Mouse (Mus musculus) heart, embryonic 11.5 days (tissue): ENCODE measurements around the gene Wdr61. TPM values are rescaled to one million over a fixed set of nuclear protein-coding genes. Genes with fewer than 3 reads are reported as not detected.
"Not testable (repeated sequence)": the region's sequence is repeated elsewhere in the genome, so short reads cannot be mapped to it uniquely, and the experiment has no call there.

Experiments used
- ATAC-seq: fragments of 200-750 bp; cut with Nextera tagmentation; replicated peaks from 2 replicates; pipeline ENCODE4 v1.8.0; 2017; ENCODE audit warnings: moderate library complexity; ENCODE audit not compliant: insufficient number of reproducible peaks, low FRiP score, low TSS enrichment
- H3K27ac ChIP-seq: fragments of 300-500 bp; sonication (generic); 2 replicates; pipeline ENCODE4 v1.5.1; 2014; ENCODE audit warnings: mild to moderate bottlenecking, low read depth, low read length
- H3K27me3 ChIP-seq: fragments of 300-500 bp; sonication (generic); 2 replicates; pipeline ENCODE4 v1.6.1; 2014; ENCODE audit warnings: mild to moderate bottlenecking, low read length, mixed read lengths; ENCODE audit not compliant: control insufficient read depth, insufficient read depth
- H3K36me3 ChIP-seq: fragments of 300-500 bp; sonication (generic); 2 replicates; pipeline ENCODE4 v1.6.1; 2014; ENCODE audit warnings: mild to moderate bottlenecking, low read length, moderate library complexity, mixed read lengths; ENCODE audit not compliant: control insufficient read depth, insufficient read depth
- H3K4me1 ChIP-seq: fragments of 300-500 bp; sonication (generic); 2 replicates; pipeline ENCODE4 v1.6.1; 2014; ENCODE audit warnings: low read length; ENCODE audit not compliant: control insufficient read depth, insufficient read depth
- H3K4me2 ChIP-seq: fragments of 300-500 bp; sonication (generic); 2 replicates; pipeline ENCODE4 v1.6.1; 2014; ENCODE audit warnings: mild to moderate bottlenecking, moderate library complexity
- H3K4me3 ChIP-seq: fragments of 300-500 bp; sonication (generic); 2 replicates; pipeline ENCODE4 v1.5.1; 2014; ENCODE audit warnings: low read depth, low read length
- H3K9ac ChIP-seq: fragments of 300-500 bp; sonication (generic); 2 replicates; pipeline ENCODE4 v1.6.1; 2014; ENCODE audit warnings: mild to moderate bottlenecking, low read depth, low read length, moderate library complexity
- H3K9me3 ChIP-seq: fragments of 300-500 bp; sonication (generic); replicated peaks from 2 replicates; pipeline ENCODE4 v1.6.1; 2016; ENCODE audit warnings: low read length; ENCODE audit not compliant: control insufficient read depth
- WGBS: fragments of 180-500 bp; shearing (Covaris S2); extraction: QIAGEN DNeasy Blood & Tissue Kit; methylation state at CpG from one replicate; pipeline ENCODE4 v1.1.7; 2014; ENCODE audit not compliant: insufficient replicate concordance; 5-methylcytosine and 5-hydroxymethylcytosine counted together
- polyA plus RNA-seq: library from polyadenylated mRNA; unstranded; fragments of >200 nt; fragmentation: Nextera tagmentation; extraction: Ambion mirVana; gene quantifications from 2 replicates; pipeline ENCODE4 v1.2.1, GENCODE M21; 2014

Gene Wdr61
- polyA plus RNA-seq, 1 experiment from 2014 or later, result 124 TPM

DNA sequence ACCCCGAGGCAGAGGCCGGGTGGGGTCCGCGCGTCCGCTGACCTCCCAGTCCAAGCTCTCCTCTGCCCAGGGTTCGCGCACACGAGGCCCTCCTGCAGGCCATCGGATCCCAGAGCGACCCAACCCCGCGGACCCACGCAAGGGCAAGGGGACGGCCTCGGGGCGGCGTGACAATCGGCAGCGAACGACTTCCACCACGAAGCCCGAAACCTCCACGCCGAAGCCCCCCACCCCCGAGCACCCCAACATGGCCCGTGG, 35.3 kb downstream of the Wdr61 start:
- peak overlapping the region; percentile 63 for H3K27ac ChIP-seq
- H3K4me1 ChIP-seq, result peaks cover 20% of the 10 kb centered on the region
- H3K27me3 ChIP-seq, result peaks cover 8% of the 10 kb centered on the region; the same call in 1 of the 2 replicates
- H3K4me2 ChIP-seq, result peak overlapping the region; percentile 92
- H3K9me3 ChIP-seq, result no peaks in the 10 kb centered on the region
- H3K9ac ChIP-seq, result peak overlapping the region; percentile 91
- ATAC-seq, result peak; percentile 67
- H3K36me3 ChIP-seq, result no peaks in the 10 kb centered on the region
- WGBS, result 9% methylated on average over 27 of the region's 27 CpGs
- peak overlapping the region; percentile 79 for H3K4me3 ChIP-seq

DNA sequence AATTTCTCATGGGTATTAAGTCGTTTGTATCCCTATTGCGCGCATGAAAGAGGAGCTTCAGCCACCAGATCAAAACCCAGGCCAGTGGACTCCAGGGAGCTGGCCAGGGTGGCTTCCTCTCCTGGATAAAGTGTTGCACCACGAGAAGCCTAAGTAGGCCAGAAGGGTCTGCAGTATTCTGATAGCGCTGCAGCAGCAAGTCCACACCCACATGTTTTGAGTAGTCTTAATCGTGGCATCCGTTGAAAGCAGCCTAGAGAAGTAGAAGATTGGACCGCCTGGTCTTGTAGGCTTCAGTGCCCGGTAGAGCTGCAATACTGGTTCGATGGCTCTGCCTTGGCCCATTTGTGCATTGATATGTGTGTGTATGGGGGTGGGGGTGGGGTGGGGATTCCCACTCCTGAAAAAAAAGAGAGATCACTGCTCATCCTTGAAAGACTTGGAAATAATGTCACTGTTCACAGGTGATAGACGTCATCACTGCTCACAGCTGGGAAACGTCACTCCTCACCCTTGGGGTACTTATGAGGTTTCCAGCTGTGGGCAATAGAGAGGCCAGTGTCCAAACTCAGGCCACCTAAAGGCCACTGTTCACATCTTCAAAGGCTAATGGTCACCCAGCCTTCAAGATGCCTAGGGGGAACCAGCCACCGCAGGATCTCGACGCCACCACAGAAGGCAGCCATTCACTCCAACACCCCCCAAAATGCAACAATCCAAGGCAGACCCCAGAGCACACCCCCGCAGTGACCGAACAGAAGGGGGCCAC, 35.8 kb downstream of the Wdr61 start, which contains the start of gene Dnaja4:
TSS of gene Dnaja4 (plus strand) at position 556 of the 769 bp plus-strand sequence.
- Histone ChIP-seq H3K27me3 (peaks cover 8% of the 10 kb centered on the region; the same call in 1 of the 2 replicates), H3K9me3 (no peaks in the 10 kb centered on the region), H3K36me3 (no peaks in the 10 kb centered on the region), H3K9ac (peak within 1 kb of the TSS; percentile 91), H3K4me1 (peaks cover 20% of the 10 kb centered on the region), H3K4me3 (peak within 1 kb of the TSS; percentile 79), H3K27ac (peak within 1 kb of the TSS; percentile 63), H3K4me2 (peak within 1 kb of the TSS; percentile 92)
- ATAC-seq, result peak; percentile 72; the same call in 1 of the 2 replicates
- 52% methylated on average over 17 of the region's 17 CpGs for WGBS

GRCm38 (mm10) chr9:54691241-54691805, 43.0 kb downstream of the Wdr61 start:
- not testable (repeated sequence) for H3K9me3 ChIP-seq, H3K27me3 ChIP-seq, H3K4me1 ChIP-seq, H3K36me3 ChIP-seq, ATAC-seq, H3K27ac ChIP-seq
- WGBS, result 4% methylated on average over 31 of the region's 31 CpGs
- peak overlapping the region; percentile 74 for H3K4me2 ChIP-seq
- H3K4me3 ChIP-seq, result peak overlapping the region; percentile 42
- peak overlapping the region; percentile 48 for H3K9ac ChIP-seq

- not testable (repeated sequence) for H3K27me3 ChIP-seq, H3K9me3 ChIP-seq, H3K4me3 ChIP-seq, H3K36me3 ChIP-seq, H3K4me2 ChIP-seq, H3K27ac ChIP-seq, H3K4me1 ChIP-seq, ATAC-seq, H3K9ac ChIP-seq
- 82% methylated on average over 2 of the region's 2 CpGs for WGBS
These were observed 43.6 kb downstream of the Wdr61 start for GRCm38 (mm10) chr9:54690697-54691096.

DNA sequence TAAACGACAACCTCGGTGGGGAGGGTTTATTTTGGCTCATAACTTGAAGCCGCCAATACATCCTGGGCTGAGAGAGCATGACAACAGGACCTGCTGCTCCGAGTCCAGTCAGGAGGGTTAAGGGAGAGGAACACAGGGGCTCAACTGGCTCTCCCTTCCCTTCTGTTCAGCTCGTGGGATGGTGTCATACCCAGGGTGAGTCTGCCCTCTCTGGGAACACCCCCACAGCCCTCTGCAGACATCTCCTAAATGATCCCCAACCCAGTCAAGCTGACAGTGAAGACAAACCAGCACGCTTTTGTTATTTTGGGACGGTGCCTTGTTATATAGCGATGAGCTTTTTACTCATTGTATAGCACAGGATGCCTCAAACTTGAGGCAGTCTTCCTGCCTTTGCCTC, 44.9 kb downstream of the Wdr61 start:
- Histone ChIP-seq H3K27me3 (peaks cover 6% of the 10 kb centered on the region; the same call in 1 of the 2 replicates), H3K4me1 (no peaks in the 10 kb centered on the region)

DNA sequence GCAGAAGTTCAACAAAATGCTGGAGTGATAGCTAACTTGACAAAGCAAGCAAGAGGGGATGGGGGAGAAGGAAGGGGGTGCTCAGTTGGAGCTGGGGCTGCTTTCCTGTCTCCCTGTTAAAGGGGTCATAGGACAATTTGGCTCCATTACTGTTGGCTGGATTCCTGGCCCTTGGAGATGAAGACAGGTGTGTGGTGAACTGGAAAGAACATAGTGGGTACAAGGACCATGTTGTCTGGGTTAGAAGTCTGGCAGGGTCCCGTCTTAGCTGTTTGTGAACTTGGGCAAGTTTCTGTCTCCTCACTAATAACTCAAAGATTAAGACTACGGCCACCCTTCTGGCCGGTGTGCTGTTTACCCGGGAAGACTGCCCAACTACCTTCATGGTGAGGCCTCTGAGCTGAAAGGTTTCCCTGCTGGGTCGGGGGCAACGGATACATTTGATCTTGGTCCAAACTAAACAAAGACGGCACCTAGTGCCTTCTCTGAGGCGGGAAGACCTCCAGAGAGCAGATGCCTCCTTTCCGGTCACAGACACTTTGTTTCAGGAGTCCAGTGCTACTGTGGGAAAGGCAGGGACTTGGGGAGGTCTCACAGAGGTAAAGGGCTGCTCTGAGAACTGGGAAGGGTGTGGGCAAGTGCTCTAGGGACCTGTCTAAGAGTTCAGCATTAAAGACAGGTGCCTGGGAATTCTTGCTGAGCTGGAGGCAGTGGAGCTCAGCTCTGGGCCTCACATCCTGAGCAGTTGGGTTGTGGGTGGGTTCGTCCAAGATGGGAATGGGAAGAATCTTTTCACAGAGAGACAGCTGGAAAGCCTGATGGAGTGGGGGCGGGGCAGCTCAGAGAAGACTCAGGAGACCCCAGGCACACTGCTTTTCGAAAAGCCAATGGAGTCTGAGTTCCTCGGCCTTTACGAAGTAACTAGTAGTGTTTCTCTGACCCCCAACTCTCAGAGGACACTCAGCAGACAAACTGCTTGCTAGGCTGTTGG, 46.8 kb downstream of the Wdr61 start:
- H3K4me2 ChIP-seq, result no peak overlapping the region
- H3K27ac ChIP-seq, result no peak overlapping the region
- H3K36me3 ChIP-seq, result no peaks in the 10 kb centered on the region
- H3K4me3 ChIP-seq, result no peak overlapping the region
- ATAC-seq, result no peak
- WGBS, result 66% methylated on average over 14 of the region's 14 CpGs
- no peaks in the 10 kb centered on the region for H3K9me3 ChIP-seq
- no peaks in the 10 kb centered on the region for H3K4me1 ChIP-seq
- H3K27me3 ChIP-seq, result peaks cover 6% of the 10 kb centered on the region; the same call in 1 of the 2 replicates
- H3K9ac ChIP-seq, result no peak overlapping the region

More for the DNA sequence above, 44.9 kb downstream of the Wdr61 start:
- Histone ChIP-seq H3K27ac (no peak overlapping the region), H3K4me3 (no peak overlapping the region), H3K9me3 (no peaks in the 10 kb centered on the region), H3K4me2 (no peak overlapping the region), H3K36me3 (no peaks in the 10 kb centered on the region), H3K9ac (no peak overlapping the region)
- ATAC-seq, result no peak
- WGBS, result 70% methylated on average over 8 of the region's 8 CpGs

DNA sequence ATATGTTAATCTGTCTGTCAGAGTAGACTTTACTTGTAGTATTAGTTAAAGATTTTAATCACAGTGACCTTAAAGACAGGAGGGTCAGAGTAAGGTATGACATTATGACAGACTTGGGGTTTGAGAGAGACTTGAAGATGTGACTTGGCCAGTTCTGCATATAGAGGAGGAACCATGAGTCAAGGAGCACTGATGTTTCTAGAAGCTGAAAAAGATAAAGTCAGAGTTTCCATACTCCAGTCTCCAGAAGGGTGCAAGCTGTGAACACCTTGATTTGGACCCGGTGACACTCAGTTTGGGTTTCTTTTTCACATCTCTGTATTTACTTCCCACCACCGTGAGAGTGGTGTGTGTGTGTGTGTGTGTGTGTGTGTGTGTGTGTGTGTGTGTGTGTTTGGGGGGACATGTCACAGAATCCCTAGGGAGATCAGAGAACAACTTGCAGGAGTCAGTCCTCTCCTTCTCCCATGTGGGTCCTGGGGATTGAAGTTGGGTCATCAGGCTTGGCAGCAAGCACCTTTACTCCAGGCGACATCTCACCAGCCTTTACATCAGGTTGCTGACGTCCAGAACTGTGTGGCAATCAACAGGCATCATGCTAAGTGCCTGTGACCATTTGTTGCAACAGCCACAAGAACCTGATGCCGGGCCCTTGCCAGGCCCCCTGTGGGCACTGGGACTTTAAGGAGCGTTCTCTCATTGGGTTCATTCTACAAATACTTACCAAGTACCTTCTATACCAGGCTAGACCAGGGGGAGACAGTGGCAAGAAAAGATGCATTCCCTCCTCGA, 50.3 kb downstream of the Wdr61 start:
- no peak for ATAC-seq

GRCm38 (mm10) chr9:54682846-54683245, 51.5 kb downstream of the Wdr61 start:
- 63% methylated on average over 2 of the region's 4 CpGs for WGBS
- Histone ChIP-seq H3K4me2 (no peak overlapping the region), H3K9ac (no peak overlapping the region), H3K27me3 (peaks cover 4% of the 10 kb centered on the region; the same call in 1 of the 2 replicates), H3K9me3 (no peaks in the 10 kb centered on the region), H3K27ac (no peak overlapping the region), H3K4me3 (no peak overlapping the region), H3K4me1 (no peaks in the 10 kb centered on the region), H3K36me3 (no peaks in the 10 kb centered on the region)
- ATAC-seq, result no peak

More for the DNA sequence above, 50.3 kb downstream of the Wdr61 start:
- Histone ChIP-seq H3K36me3 (no peaks in the 10 kb centered on the region), H3K9me3 (no peaks in the 10 kb centered on the region), H3K4me3 (no peak overlapping the region), H3K4me2 (no peak overlapping the region), H3K4me1 (no peaks in the 10 kb centered on the region), H3K27me3 (peaks cover 4% of the 10 kb centered on the region; the same call in 1 of the 2 replicates), H3K27ac (no peak overlapping the region), H3K9ac (no peak overlapping the region)
- 57% methylated on average over 7 of the region's 7 CpGs for WGBS
